Mouse (Mus musculus) embryonic facial prominence, embryonic 13.5 days (tissue): ENCODE measurements around the gene Socs5. TPM values are rescaled to one million over a fixed set of nuclear protein-coding genes. Genes with fewer than 3 reads are reported as not detected.

ENCODE experiments used
- ATAC-seq: fragments of 200-750 bp; cut with Nextera tagmentation; 2 replicates; pipeline ENCODE4 v1.8.0; 2017; ENCODE audit warnings: low read depth; ENCODE audit not compliant: insufficient number of reproducible peaks, insufficient read depth, low FRiP score, low TSS enrichment
- H3K27ac ChIP-seq: fragments of 300-500 bp; sonication (generic); 2 replicates; pipeline ENCODE4 v1.5.1; 2015; ENCODE audit warnings: moderate library complexity, mild to moderate bottlenecking, inconsistent platforms
- H3K27me3 ChIP-seq: fragments of 300-500 bp; sonication (generic); 2 replicates; pipeline ENCODE4 v1.6.1; 2015; ENCODE audit warnings: mild to moderate bottlenecking, inconsistent platforms
- H3K36me3 ChIP-seq: fragments of 300-500 bp; sonication (generic); 2 replicates; pipeline ENCODE4 v1.6.1; 2015; ENCODE audit warnings: mild to moderate bottlenecking, inconsistent platforms
- H3K4me1 ChIP-seq: fragments of 300-500 bp; sonication (generic); 2 replicates; pipeline ENCODE4 v1.6.1; 2015; ENCODE audit warnings: inconsistent platforms
- H3K4me2 ChIP-seq: fragments of 300-500 bp; sonication (generic); 2 replicates; pipeline ENCODE4 v1.6.1; 2015; ENCODE audit warnings: moderate library complexity, mild to moderate bottlenecking, inconsistent platforms
- H3K4me3 ChIP-seq: fragments of 300-500 bp; sonication (generic); 2 replicates; pipeline ENCODE4 v1.5.1; 2015; ENCODE audit warnings: mild to moderate bottlenecking, inconsistent platforms
- H3K9ac ChIP-seq: fragments of 300-500 bp; sonication (generic); 2 replicates; pipeline ENCODE4 v1.6.1; 2015; ENCODE audit warnings: mild to moderate bottlenecking, inconsistent platforms
- H3K9me3 ChIP-seq: fragments of 300-500 bp; sonication (generic); 2 replicates; pipeline ENCODE4 v1.6.1; 2016; ENCODE audit warnings: inconsistent platforms
- WGBS: fragments of 180-500 bp; shearing (Covaris S2); methylation state at CpG from one replicate; pipeline ENCODE4 v1.1.7; 2015; ENCODE audit warnings: mixed read lengths; 5-methylcytosine and 5-hydroxymethylcytosine counted together
- polyA plus RNA-seq: library from polyadenylated mRNA; unstranded; fragments of >200 nt; fragmentation: Nextera tagmentation; extraction: Ambion mirVana; gene quantifications from 2 replicates; pipeline ENCODE4 v1.2.1, GENCODE M21; 2015

Gene Socs5
- polyA plus RNA-seq, 1 experiment from 2014 or later, result 19.7 TPM

GRCm38 (mm10) chr17:87170364-87170763 is 62.9 kb downstream of the Socs5 start:
- Histone ChIP-seq H3K4me3 (no peak overlapping the region), H3K27me3 (no peaks in the 10 kb centered on the region), H3K27ac (no peak overlapping the region), H3K9ac (no peak overlapping the region), H3K4me1 (0 out of 2 replicates have a peak, but pooled peaks cover 12% of the 10 kb centered on the region), H3K9me3 (peaks cover 10% of the 10 kb centered on the region), H3K4me2 (no peak overlapping the region), H3K36me3 (peaks cover 3% of the 10 kb centered on the region; the same call in 1 of the 2 replicates)
- WGBS, result 44% methylated on average over 5 of the region's 5 CpGs
- no peak for ATAC-seq

- H3K27me3 ChIP-seq, result no peaks in the 10 kb centered on the region
- H3K4me3 ChIP-seq, result no peak overlapping the region
- H3K9me3 ChIP-seq, result peaks cover 10% of the 10 kb centered on the region
- H3K9ac ChIP-seq, result no peak overlapping the region
- H3K4me1 ChIP-seq, result peaks cover 27% of the 10 kb centered on the region
- H3K4me2 ChIP-seq, result no peak overlapping the region
- 67% methylated on average over 3 of the region's 3 CpGs for WGBS
- no peak overlapping the region for H3K27ac ChIP-seq
- ATAC-seq, result no peak
- H3K36me3 ChIP-seq, result peaks cover 3% of the 10 kb centered on the region; the same call in 1 of the 2 replicates
Observed at GRCm38 (mm10) chr17:87172031-87172430, 64.6 kb downstream of the Socs5 start.

- Histone ChIP-seq H3K27ac (0 out of 2 replicates have a peak overlapping the region, but pooled peaks have one; percentile 33), H3K4me1 (peaks cover 37% of the 10 kb centered on the region), H3K27me3 (no peaks in the 10 kb centered on the region), H3K9me3 (peaks cover 10% of the 10 kb centered on the region), H3K9ac (no peak overlapping the region), H3K4me2 (no peak overlapping the region), H3K4me3 (no peak overlapping the region), H3K36me3 (peaks cover 3% of the 10 kb centered on the region; the same call in 1 of the 2 replicates)
- WGBS, result 58% methylated on average over 2 of the region's 2 CpGs
- no peak for ATAC-seq
Observed at GRCm38 (mm10) chr17:87173966-87174365, 66.5 kb downstream of the Socs5 start.

GRCm38 (mm10) chr17:87174651-87175331 is 67.3 kb downstream of the Socs5 start:
- no peak overlapping the region for H3K9ac ChIP-seq
- H3K27ac ChIP-seq, result peak overlapping the region; percentile 33
- H3K4me1 ChIP-seq, result peaks cover 43% of the 10 kb centered on the region
- no peak for ATAC-seq
- peaks cover 3% of the 10 kb centered on the region; the same call in 1 of the 2 replicates for H3K36me3 ChIP-seq
- WGBS, result 85% methylated on average over 9 of the region's 9 CpGs
- peaks cover 10% of the 10 kb centered on the region for H3K9me3 ChIP-seq
- no peak overlapping the region for H3K4me2 ChIP-seq
- H3K27me3 ChIP-seq, result no peaks in the 10 kb centered on the region
- no peak overlapping the region for H3K4me3 ChIP-seq

GRCm38 (mm10) chr17:87176066-87177012 is 68.9 kb downstream of the Socs5 start:
- ATAC-seq, result no peak
- peaks cover 10% of the 10 kb centered on the region for H3K9me3 ChIP-seq
- no peaks in the 10 kb centered on the region for H3K27me3 ChIP-seq
- no peak overlapping the region for H3K9ac ChIP-seq
- H3K4me2 ChIP-seq, result no peak overlapping the region
- H3K4me1 ChIP-seq, result peaks cover 47% of the 10 kb centered on the region
- WGBS, result 69% methylated on average over 17 of the region's 17 CpGs
- peaks cover 3% of the 10 kb centered on the region; the same call in 1 of the 2 replicates for H3K36me3 ChIP-seq
- H3K27ac ChIP-seq, result peak overlapping the region; percentile 35
- H3K4me3 ChIP-seq, result no peak overlapping the region

GRCm38 (mm10) chr17:87178596-87179590 is 71.4 kb downstream of the Socs5 start:
- no peak; the same call in 1 of the 2 replicates for ATAC-seq
- Histone ChIP-seq H3K36me3 (no peaks in the 10 kb centered on the region), H3K4me3 (no peak overlapping the region), H3K27me3 (no peaks in the 10 kb centered on the region), H3K9me3 (no peaks in the 10 kb centered on the region), H3K9ac (no peak overlapping the region), H3K27ac (peak overlapping the region; percentile 28; the same call in 1 of the 2 replicates), H3K4me2 (no peak overlapping the region), H3K4me1 (peaks cover 51% of the 10 kb centered on the region)
- WGBS, result 41% methylated on average over 16 of the region's 16 CpGs

GRCm38 (mm10) chr17:87179939-87180550 is 72.6 kb downstream of the Socs5 start:
- 85% methylated on average over 9 of the region's 9 CpGs for WGBS
- no peaks in the 10 kb centered on the region for H3K9me3 ChIP-seq
- no peak overlapping the region for H3K4me2 ChIP-seq
- H3K4me1 ChIP-seq, result peaks cover 44% of the 10 kb centered on the region
- no peak overlapping the region for H3K4me3 ChIP-seq
- H3K9ac ChIP-seq, result no peak overlapping the region
- no peak overlapping the region for H3K27ac ChIP-seq
- H3K27me3 ChIP-seq, result no peaks in the 10 kb centered on the region
- H3K36me3 ChIP-seq, result no peaks in the 10 kb centered on the region
- ATAC-seq, result no peak

- Histone ChIP-seq H3K4me1 (peaks cover 41% of the 10 kb centered on the region), H3K4me3 (no peak overlapping the region), H3K4me2 (no peak overlapping the region), H3K9ac (no peak overlapping the region), H3K36me3 (no peaks in the 10 kb centered on the region), H3K27me3 (no peaks in the 10 kb centered on the region), H3K27ac (no peak overlapping the region; the same call in 1 of the 2 replicates), H3K9me3 (no peaks in the 10 kb centered on the region)
- no peak for ATAC-seq
- WGBS, result 79% methylated on average over 8 of the region's 8 CpGs
Observed at GRCm38 (mm10) chr17:87181683-87182346, 74.3 kb downstream of the Socs5 start.

- 27% methylated on average over 11 of the region's 11 CpGs for WGBS
- no peaks in the 10 kb centered on the region for H3K9me3 ChIP-seq
- ATAC-seq, result peak; percentile 27; the same call in 1 of the 2 replicates
- no peaks in the 10 kb centered on the region for H3K27me3 ChIP-seq
- H3K27ac ChIP-seq, result 0 out of 2 replicates have a peak overlapping the region, but pooled peaks have one; percentile 16
- H3K36me3 ChIP-seq, result no peaks in the 10 kb centered on the region
- 0 out of 2 replicates have a peak overlapping the region, but pooled peaks have one; percentile 5 for H3K4me2 ChIP-seq
- H3K9ac ChIP-seq, result 0 out of 2 replicates have a peak overlapping the region, but pooled peaks have one; percentile 16
- no peak overlapping the region for H3K4me3 ChIP-seq
- peaks cover 36% of the 10 kb centered on the region for H3K4me1 ChIP-seq
Observed at GRCm38 (mm10) chr17:87185461-87186066, 78.1 kb downstream of the Socs5 start.

- Histone ChIP-seq H3K9ac (no peak overlapping the region), H3K36me3 (no peaks in the 10 kb centered on the region), H3K4me2 (no peak overlapping the region), H3K27me3 (no peaks in the 10 kb centered on the region), H3K4me3 (no peak overlapping the region), H3K9me3 (no peaks in the 10 kb centered on the region), H3K4me1 (peaks cover 33% of the 10 kb centered on the region), H3K27ac (no peak overlapping the region)
- ATAC-seq, result no peak
- WGBS, result 65% methylated on average over 17 of the region's 17 CpGs
Observed at GRCm38 (mm10) chr17:87187005-87187404, 79.5 kb downstream of the Socs5 start.
